Mouse (Mus musculus) ES-E14 (cell line): ENCODE data around the gene Gtf2h4.

Source experiments
- CHD2 ChIP-seq: IDR thresholded peaks from 2 replicates; pipeline ENCODE4 v1.6.1; 2014; ENCODE audit warnings: mild to moderate bottlenecking, low read depth, low read length, inconsistent platforms
- HCFC1 ChIP-seq: IDR thresholded peaks from 2 replicates; pipeline ENCODE4 v1.6.1; 2012; ENCODE audit warnings: low read length, inconsistent platforms, borderline replicate concordance; ENCODE audit not compliant: insufficient read depth
- MAFK ChIP-seq: IDR thresholded peaks from 2 replicates; pipeline ENCODE4 v1.6.1; 2014; ENCODE audit warnings: mild to moderate bottlenecking, low read depth, low read length, inconsistent platforms; ENCODE audit not compliant: insufficient read depth
- ZC3H11A ChIP-seq: IDR thresholded peaks from 2 replicates; pipeline ENCODE4 v1.6.1; 2012; ENCODE audit warnings: low read depth, mild to moderate bottlenecking, inconsistent platforms, low read length, borderline replicate concordance
- ZNF384 ChIP-seq: IDR thresholded peaks from 2 replicates; pipeline ENCODE4 v1.6.1; 2012; ENCODE audit warnings: low read depth, low read length, inconsistent platforms

DNA sequence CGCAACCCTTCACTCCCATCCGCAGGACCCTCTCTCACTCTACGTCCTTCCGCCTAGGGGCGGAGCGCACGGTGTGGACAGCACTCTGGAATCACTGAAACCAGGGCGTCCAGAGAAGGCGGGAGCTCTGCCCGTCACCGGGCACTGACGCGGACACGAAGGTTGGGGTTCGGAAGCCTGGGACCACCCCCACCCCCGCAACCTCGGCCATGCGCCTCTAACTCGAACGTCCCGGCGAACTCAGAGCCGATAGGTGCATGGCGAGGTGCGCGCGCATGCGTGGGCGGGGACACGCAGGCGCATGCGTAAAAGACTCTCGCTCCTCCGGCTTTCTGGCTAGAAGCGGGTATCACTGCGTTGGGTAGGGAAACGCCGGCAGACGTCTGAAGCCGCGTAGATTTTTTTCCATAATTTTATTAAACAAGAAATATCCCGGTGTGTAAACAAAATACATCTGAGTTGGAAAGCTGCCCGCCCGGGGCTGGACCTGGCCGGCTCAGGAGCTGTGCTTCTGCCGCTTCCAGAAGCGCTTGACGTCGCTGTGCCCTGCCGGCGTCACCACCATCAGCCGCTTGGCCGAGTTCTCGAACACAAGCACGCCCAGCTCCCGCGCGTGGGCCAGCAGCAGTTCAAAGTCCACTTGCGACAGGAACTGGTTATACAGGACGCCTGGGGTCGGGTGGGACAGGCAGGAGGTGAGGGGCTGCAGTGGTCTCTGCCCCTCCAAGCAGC is 6.0 kb downstream of the Gtf2h4 start, which contains the start of gene Vars2:
- TF ChIP-seq MAFK (no peak), ZNF384 (no peak), ZC3H11A (no peak), CHD2 (no peak), HCFC1 (no peak)
